Mouse (Mus musculus): Measurements from ENCODE around the gene Wdr25.
"Not testable (repeated sequence)": the region's sequence is repeated elsewhere in the genome, so short reads cannot be mapped to it uniquely, and the experiment has no call there.

Gene Wdr25

DNA sequence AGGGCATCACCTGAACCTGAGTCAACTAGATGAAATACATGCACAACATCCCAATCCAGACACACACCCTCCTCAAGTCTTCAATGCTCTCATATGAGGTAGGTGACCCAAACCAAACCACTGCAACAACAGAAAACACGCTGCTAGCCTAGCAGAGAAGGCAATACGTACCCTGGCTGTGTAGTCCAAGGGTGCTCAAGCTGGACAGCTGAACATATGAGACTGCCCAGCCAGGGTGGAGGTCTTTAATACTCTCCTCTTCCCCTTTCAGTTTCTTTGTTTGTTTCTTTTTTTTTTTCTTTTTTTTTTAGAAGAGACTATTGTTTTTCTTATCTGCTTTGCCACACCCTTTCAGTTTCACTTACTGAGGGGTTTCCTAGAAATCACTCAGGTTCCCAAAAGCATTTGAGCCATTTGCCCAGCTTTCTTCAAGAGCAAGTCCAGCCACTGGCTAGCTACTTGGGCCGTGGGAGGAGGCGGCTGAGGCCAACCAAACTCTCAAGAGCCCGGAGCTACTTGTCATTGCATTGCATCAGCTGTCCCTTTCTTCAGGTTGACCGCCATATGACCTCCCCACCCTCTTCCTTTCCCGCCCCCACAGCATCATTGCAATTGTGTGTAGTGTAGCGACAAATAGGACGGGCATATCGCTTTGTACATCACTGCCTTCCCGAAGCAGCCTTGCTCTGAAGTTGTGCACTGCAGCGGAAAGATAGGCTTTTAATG, at the start of gene Wdr25:
Wdr25 (plus strand) TSS at position 643 of the 726 bp plus-strand sequence.
- DNase-seq (ENCODE audit: low spot score), result no peak

GRCm38 (mm10) chr12:108848033-108848432, 45.4 kb upstream of the Wdr25 start:
- not testable (repeated sequence) for DNase-seq (ENCODE audit: low spot score)

DNA sequence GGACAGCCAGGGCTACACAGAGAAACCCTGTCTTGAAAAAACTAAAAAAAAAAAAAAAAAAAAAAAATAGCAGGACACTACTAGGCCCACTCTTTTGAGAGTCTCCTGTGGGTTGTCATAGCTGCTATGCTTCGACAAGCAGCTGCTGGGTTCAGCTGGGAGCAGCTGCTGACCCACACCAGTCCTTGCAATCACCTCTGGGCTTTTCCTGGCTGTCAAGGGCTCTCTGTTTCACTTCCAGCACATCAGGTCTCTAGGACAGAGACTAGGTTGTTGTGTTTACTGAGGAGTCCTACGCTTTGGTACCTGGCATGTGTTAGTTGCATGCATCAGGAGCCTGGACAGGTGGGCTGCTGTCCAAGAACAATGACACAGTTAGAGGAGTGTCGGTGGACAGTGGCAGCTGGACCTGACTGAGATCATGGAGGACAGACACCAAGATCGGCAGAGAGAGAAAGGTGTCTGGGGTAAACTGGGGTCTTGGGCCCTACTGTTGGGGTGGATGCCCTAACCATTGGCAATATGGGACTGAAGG, 43.9 kb upstream of the Wdr25 start:
- DNase-seq (ENCODE audit: low spot score), result no peak

DNA sequence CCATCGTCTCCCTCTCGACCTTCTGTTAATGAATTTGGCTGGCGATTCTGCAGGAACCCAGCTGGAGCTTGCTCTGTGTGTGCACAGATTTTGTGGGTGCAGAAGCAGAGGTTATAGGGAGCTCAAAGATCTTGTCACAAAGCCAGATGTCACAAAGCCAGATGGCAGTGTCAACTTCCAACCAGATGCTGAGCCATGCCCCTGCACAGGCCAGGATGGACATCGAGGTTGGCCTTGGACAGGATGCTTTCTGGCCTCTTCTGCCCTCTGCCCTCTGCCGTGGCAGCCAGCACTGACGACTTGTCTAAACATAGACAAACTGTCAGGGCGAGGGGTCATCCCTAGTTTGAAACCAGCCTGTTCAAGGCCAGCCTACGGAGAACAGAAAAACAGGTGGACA, 43.3 kb upstream of the Wdr25 start:
- DNase-seq (ENCODE audit: low spot score), result no peak

- no peak for DNase-seq (ENCODE audit: low spot score)
These were observed 42.5 kb upstream of the Wdr25 start for GRCm38 (mm10) chr12:108850886-108851285.

DNA sequence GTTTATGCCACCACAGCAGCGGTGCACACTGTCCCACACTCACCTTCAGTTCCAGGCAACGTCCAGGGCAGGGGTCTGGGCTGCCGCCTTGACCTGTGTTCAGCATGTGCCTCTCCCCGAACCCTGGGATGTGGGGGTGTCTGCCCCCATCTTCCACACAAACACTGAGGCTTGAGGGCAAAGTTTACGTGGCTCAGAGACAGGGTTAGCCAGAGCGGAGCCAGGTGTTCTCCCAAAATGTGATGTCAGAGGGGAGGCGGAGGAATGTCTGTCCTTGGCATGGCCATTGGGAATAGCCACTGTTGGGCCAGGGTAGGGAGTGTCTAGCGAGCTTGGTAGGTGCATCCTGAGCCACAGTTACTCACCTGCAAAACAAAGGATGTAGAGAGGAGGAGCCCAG, 40.6 kb upstream of the Wdr25 start:
- no peak for DNase-seq (ENCODE audit: low spot score)

DNA sequence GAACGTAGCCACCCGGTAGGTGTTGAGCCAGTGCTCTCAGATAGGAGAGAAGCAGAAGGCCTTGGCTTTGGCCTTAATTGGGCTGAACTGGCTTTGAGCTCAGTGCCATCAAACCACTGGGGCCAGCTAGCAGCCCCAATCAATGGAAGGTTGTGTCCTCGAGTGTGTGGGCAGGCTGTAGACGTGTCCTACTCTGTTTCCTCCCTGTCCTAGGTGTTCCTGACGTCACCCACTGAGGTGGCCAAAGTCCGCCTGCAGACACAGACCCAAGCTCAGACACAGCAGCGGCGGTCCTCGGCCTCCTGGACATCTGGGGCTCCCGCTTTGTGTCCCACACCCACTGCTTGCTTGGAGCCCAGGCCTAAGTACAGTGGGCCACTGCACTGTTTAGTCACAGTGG, 38.4 kb upstream of the Wdr25 start:
- no peak for DNase-seq (ENCODE audit: low spot score)

DNA sequence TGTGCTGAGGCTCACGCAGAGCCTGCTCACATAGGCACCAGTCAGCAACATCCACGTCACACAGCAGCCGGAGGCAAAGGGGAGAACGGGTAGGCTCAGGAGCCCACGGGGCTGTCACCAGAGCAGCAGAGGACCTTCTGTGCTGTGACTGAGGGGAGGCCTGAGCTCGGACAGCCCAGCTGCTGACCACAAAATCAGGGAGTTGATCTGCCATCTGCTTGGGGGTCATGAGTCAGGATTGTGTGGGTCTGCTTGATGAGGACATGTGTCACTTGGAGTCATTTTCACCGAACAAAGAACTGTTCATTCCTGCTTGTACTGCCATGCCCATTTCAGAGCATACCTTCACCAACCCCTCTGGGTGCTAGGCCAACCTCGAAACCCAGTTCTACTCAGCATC, 37.2 kb upstream of the Wdr25 start:
- no peak for DNase-seq (ENCODE audit: low spot score)

GRCm38 (mm10) chr12:108857109-108857508, 36.3 kb upstream of the Wdr25 start:
- no peak for DNase-seq (ENCODE audit: low spot score)

DNA sequence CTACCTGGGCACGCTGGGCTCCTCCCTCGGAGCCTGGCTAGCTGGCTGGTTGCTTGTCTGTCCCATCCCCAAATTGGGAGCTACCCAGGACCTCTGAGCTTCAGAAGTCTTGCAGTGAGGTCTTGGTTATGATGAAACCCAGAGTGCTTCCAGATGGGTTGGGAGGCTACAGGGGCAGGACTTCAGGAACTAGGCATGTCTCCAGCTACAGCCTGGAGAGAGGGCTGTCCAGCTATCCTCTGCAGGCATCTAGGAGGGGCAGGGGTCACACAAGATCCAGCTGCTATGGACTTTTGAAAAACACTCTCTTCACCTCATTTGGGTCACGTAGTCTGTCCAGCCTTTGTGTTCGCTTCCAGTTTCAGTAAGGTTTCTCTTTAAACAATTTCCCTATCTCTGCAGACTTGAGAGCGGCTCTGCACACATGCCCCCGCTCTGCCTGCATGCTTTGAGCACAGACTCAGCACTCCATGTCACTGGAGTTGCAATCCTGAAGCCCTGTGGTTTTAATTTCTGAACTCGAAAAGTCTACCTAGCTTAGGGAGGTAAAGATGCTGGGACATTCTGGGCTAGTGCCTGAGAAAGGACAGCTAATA, 35.7 kb upstream of the Wdr25 start:
- no peak for DNase-seq (ENCODE audit: low spot score)

DNA sequence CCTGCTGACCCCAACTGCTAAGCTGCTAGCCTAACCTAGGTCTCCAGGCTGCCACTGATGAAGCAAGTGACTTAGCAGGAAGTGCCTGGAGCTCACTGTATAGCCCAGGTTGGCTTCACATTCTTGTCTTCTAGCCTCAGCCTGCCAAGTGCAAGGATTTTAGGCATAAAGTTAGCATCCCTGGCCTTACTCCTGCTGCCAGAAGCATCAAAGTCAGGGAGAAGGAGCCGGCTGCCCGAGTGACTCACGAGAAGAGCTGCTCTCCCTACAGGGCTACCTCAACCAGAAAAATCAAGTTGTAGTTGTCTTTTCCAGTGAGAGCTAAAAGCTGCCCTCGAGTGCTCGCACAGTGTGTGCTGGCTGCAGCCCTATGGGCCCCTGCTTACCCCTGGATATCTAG, 34.9 kb upstream of the Wdr25 start:
- no peak for DNase-seq (ENCODE audit: low spot score)

GRCm38 (mm10) chr12:108865007-108865494, 28.4 kb upstream of the Wdr25 start:
- no peak for DNase-seq (ENCODE audit: low spot score)

GRCm38 (mm10) chr12:108869575-108869974, 23.9 kb upstream of the Wdr25 start:
- DNase-seq (ENCODE audit: low spot score), result no peak

- no peak for DNase-seq (ENCODE audit: low spot score)
These were observed 20.3 kb upstream of the Wdr25 start for GRCm38 (mm10) chr12:108873122-108873521.

DNA sequence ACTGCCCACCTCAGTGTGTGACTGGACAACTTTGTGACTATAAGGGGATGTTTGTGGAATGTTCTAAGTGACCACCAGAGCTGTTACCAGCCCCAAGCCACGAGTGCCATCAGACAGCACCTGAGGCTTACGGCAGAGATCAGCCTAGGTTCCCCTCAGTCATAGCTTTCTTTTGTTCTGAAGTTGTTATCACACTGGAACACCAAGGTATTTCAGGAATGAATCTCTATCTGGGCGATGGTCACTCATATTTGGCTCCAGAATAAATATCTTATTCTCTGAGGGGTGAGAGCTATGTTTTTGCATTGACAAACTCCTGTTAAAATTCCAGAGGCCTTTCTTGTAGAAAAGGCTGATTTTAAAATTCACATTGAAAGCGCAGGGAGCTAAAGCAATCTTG, 14.3 kb upstream of the Wdr25 start:
- DNase-seq (ENCODE audit: low spot score), result no peak

GRCm38 (mm10) chr12:108880606-108881005, 12.8 kb upstream of the Wdr25 start:
- no peak for DNase-seq (ENCODE audit: low spot score)

GRCm38 (mm10) chr12:108881192-108881591, 12.2 kb upstream of the Wdr25 start:
- no peak for DNase-seq (ENCODE audit: low spot score)

GRCm38 (mm10) chr12:108882776-108883175, 10.7 kb upstream of the Wdr25 start:
- DNase-seq (ENCODE audit: low spot score), result no peak

DNA sequence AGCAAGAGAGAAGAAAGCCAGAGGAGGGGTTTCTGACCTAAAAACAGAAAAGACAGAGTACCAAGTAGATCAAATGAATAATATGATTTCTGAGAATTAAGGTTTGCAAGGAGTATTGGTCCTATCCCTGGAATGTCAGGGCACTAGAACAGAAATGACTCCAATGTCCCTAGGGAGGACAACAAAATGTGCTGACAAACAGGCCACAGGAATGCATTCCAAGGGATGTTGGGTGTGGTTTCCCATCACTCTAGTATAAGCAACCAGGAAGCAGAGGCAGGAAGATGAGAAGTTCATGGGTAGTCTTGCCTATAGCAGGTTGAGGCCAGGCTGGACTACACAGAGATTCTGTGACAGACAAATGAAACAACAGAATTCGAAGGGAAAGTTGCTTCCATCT, 7.5 kb upstream of the Wdr25 start:
- DNase-seq (ENCODE audit: low spot score), result no peak

DNA sequence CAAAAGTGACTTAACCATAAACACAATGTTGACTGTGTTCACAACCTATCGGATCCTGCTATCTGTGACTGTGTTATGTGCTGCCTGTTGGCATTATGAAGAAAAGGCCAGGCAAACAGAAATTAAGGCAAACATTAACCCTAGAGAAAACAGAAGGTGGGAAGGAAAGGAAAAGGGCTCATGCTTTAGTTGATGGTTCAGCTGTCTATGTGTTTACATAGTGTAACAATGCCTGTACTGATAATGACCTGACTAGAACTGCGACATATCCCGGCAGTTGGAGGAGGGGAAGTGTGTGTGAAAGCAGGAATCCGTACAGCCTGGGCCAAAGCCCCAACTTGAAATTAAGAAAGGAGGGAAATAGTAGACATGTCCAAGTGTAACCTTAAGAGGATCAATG, 6.4 kb upstream of the Wdr25 start:
- no peak for DNase-seq (ENCODE audit: low spot score)

DNA sequence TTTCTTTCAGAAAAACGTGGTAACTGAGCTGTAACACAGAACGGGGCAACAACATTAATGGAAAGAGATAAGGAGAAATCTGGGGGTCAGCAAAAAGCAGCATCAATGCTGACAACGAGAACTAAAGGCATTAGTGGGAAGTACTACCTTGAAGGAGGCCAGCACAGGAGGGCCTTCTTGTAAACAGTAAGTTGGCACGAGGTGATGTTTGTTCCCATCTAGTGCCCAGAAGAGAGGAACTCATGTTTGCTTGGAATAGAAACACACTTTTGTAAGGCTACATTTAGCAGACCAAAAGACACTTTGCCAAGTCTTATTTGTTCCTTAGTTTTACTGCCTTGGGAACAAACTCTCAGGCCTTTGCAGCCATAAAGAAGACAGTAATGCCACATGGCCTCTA, 4.8 kb upstream of the Wdr25 start:
- no peak for DNase-seq (ENCODE audit: low spot score)

DNA sequence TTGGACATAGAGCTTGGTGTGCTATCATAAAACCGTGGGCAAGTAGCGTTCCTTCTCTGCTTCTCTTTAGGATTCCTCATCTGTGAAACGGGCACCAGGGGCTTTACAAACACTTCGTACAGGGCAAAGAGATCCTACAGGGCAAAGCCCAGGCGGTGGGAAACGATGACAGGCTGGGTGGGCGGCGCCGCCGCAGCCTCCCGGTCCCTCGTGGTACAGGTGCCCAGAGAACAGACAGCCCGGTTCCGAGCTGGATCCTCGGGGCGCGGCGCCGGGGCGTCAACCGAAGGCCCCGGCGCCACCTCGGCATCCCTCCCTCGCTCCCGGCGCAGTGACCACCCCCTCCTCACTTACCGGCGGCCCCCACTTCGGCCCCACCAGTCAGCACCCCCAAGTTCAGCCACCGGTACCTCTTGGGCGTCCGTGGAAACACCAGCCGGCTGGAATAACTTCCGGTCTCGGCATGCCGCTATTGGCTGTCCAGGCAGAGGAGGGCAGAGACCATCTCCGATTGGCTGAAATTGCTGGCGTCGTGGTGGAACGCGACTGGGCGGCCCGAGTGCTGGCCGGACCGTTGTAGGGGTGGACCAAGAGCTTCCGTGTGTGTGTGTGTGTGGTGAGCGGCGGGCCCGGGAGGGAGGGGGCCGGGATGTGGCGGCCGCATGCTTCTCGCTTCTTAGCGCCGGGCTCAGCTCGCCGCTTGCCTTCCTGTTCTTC, 442 bp downstream of the Wdr25 start, which contains the start of gene Wars:
Wars (minus strand) TSS at position 460 of the 717 bp plus-strand sequence.
- DNase-seq (ENCODE audit: low spot score), result peak; percentile 89

- no peak for DNase-seq (ENCODE audit: low spot score)
These were observed 993 bp downstream of the Wdr25 start for GRCm38 (mm10) chr12:108894432-108894816.

Data from urinary bladder, postnatal 25 days (tissue).